8 mouse cellular contexts compared by ENCODE assay signal in the genomic region with DNA sequence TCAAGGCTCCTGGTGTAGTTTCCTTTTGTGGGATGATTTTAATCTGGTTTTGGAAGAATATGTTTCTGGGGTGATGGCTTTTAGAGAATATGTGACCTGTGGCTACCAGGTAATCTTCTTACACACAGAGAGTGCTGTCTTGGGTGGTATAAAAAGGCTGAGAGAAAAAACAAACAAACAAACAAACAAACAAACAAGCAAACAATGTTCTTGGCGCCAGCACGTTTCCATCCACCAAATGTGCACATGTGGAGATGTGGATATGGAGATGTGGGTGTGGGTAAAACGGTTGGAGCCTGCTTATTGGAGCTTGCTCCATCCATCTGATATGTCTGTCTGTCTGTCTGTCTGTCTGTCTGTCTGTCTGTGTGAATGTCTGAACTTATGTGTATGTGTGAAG. TPM values are rescaled to one million over a fixed set of nuclear protein-coding genes. Genes with fewer than 3 reads are reported as not detected.
DNase-seq lines count a peak whose midpoint lies in the region.
"Not testable (repeated sequence)": the region's sequence is repeated elsewhere in the genome, so short reads cannot be mapped to it uniquely, and the experiment has no call there.

No protein-coding gene starts in this region.

- DNase-seq in CD8-positive naive resting alpha-beta T cell, adult 2 months (ENCODE audit: low read depth in 2 of 2, low spot score in 2 of 2) = peak; percentile 41 to 44
- peak; percentile 78 for DNase-seq in cerebellum, adult 8-10 months
- peak; percentile 53 to 57 for DNase-seq in gastrocnemius, adult 8-10 months (ENCODE audit: low spot score in 2 of 2)
- peak; percentile 70 for DNase-seq in kidney, adult 11 months
- DNase-seq in layer of hippocampus, adult 9-11 months = peak; percentile 70
- DNase-seq in left cerebral cortex, postnatal 36 days (ENCODE audit: low spot score in 2 of 2) = peak; percentile 32 to 73
- peak; percentile 65 to 71 for DNase-seq in right cerebral cortex, adult 2 months (ENCODE audit: low spot score in 2 of 2)
- peak; percentile 13 for DNase-seq in thymus, postnatal 14 days

- intact Hi-C loops in left cerebral cortex, postnatal 36 days (cut with DNase I) = not testable (repeated sequence)

RNA-seq across cellular contexts. Expression of a gene that starts 57.7 kb away (rescaled TPM):
- 1 to 10 TPM; 6.3 to 7.3 (median 6.6) TPM for total RNA-seq in gastrocnemius, adult 8-10 months (2022)
- total RNA-seq in left cerebral cortex, postnatal 36 days (2021) = 10 to 100 TPM; 12.8 to 13.7 TPM

Comparison
In these comparisons a context has a peak if more than half of its experiments do, and no peak if none do; other contexts are left out.
1. Peak in every context shown above with its lines: DNase-seq.
2. DNase-seq: peak in every context shown above with its lines; median percentile 78 in cerebellum, adult 8-10 months; 70 in kidney, adult 11 months; 70 in layer of hippocampus, adult 9-11 months; 68 in right cerebral cortex, adult 2 months; 55 in gastrocnemius, adult 8-10 months; 52 in left cerebral cortex, postnatal 36 days; 42 in CD8-positive naive resting alpha-beta T cell, adult 2 months; 13 in thymus, postnatal 14 days.